Mouse (Mus musculus) erythroblast, embryonic 14.5 days (primary cell): ENCODE measurements around the gene Kcnj1.

Source experiments
- GATA1 ChIP-seq: IDR thresholded peaks from 2 replicates; pipeline ENCODE4 v1.6.1; 2012; ENCODE audit warnings: low read length, inconsistent platforms, mixed read lengths
- TAL1 ChIP-seq: IDR thresholded peaks from 3 replicates; pipeline ENCODE4 v1.6.1; 2012; ENCODE audit warnings: low read length, inconsistent platforms, mixed read lengths

- TF ChIP-seq GATA1: no peak
- TF ChIP-seq TAL1: no peak
Observed at GRCm38 (mm10) chr9:32344489-32344888, 27.8 kb upstream of the Kcnj1 start.
